Mouse (Mus musculus): ENCODE results near the gene Papln.

GRCm38 (mm10) chr12:83800943-83801342 lies 37.5 kb downstream of the Papln start:
- no peak for TF ChIP-seq TCF12 (IDR thresholded peaks at IDR 0.05; ENCODE audit: low read depth, low read length)
- no peak for TF ChIP-seq ZKSCAN1 (IDR thresholded peaks at IDR 0.05; ENCODE audit: borderline replicate concordance, low read depth, low read length)
- TF ChIP-seq MAX (IDR thresholded peaks at IDR 0.05; ENCODE audit: low read length) = no peak
- no peak for TF ChIP-seq CTCF (conservative IDR thresholded peaks at IDR 0.05 in 1 of 2, IDR thresholded peaks at IDR 0.05 in 1 of 2; ENCODE audit: low read depth in 2 of 2, low read length in 2 of 2)
- TF ChIP-seq TBP (conservative IDR thresholded peaks at IDR 0.05; ENCODE audit: low read depth, low read length) = no peak
- TF ChIP-seq EP300 (IDR thresholded peaks at IDR 0.05; ENCODE audit: low read length) = no peak
- no peak for TF ChIP-seq ZC3H11A (IDR thresholded peaks at IDR 0.05; ENCODE audit: low read depth, low read length)
- TF ChIP-seq USF1 (IDR thresholded peaks at IDR 0.05; ENCODE audit: low read depth, low read length) = no peak
- TF ChIP-seq CHD2 (IDR thresholded peaks at IDR 0.05; ENCODE audit: low read length) = no peak
- TF ChIP-seq ELF1 (IDR thresholded peaks at IDR 0.05; ENCODE audit: low read depth, low read length) = no peak
- no peak for TF ChIP-seq POLR2A (IDR thresholded peaks at IDR 0.05; ENCODE audit: low read depth, low read length)
- no peak for TF ChIP-seq USF2 (conservative IDR thresholded peaks at IDR 0.05; ENCODE audit: low read depth, low read length)
- no peak for TF ChIP-seq UBTF (IDR thresholded peaks at IDR 0.05; ENCODE audit: low read depth, low read length)

All from CH12.LX (cell line).